Mouse (Mus musculus): ENCODE data around the gene Resp18. TPM values are rescaled to one million over a fixed set of nuclear protein-coding genes. Genes with fewer than 3 reads are reported as not detected.

Gene Resp18
- polyA plus RNA-seq, 1 experiment from 2014 or later: not detected

GRCm38 (mm10) chr1:75277195-75278188, 723 bp downstream of the Resp18 start:
- no peak for TF ChIP-seq CTCF (IDR thresholded peaks at IDR 0.05)
- ATAC-seq (no peak), DNase-seq (ENCODE audit: low read depth, low spot score) (peak; percentile 9)
- H3K27me3 ChIP-seq: peaks cover 27% of the 10 kb centered on the region
- ChIA-PET POLR2A (interaction anchor here (1.2 kb wide), 1 partner anchor 22 kb away, joined by 6 read pairs; no protein-coding TSS in a partner anchor), CTCF (no interaction called here)
- in situ Hi-C loops (cut with MboI; ENCODE audit: low pct_unique_long_range_greater_than_20kb): no loop called here

DNA sequence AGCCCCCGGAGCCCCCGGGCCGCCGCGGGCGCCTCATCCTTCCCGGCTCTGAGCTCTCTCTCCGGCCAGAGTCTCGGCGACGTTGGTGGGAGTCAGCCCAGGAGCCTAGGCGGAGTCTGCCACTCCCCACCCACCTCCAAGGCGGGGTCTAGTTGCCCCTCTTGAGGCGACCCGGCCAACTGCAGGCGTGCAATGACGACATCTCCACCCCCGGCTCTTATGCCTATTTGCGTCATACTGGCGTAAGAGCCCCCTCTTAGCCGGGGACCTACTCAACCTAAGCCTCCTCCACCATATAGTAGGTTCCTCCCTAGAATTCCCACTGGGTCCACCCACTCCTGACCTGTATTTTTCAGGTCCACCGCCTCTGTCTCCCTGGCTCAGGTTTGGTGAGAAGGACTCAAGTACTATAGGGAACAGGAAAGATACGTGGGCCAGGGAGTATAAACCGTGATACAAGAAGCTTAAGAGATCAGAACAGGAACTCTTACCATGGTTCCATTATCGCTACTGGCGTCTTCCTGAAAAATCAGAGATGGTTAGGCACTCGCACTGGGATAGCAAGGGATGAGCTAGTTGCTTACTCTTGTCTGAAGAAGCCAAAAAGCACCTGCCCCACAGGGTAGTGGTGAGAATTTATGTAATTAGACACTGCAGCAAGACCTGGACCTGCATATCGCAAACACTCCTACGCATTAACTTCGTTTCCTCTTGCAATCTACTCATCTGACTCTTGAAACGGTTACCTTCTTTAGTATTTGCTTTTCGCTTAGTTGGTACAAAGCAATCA, 13.9 kb downstream of the Resp18 start, which contains the start of gene Ptprn:
TSS of gene Ptprn (minus strand) at position 412 of the 790 bp plus-strand sequence.
- H3K27me3 ChIP-seq: peaks cover 51% of the 10 kb centered on the region
- TF ChIP-seq CTCF (IDR thresholded peaks at IDR 0.05): no peak
- ChIA-PET POLR2A (no interaction called here), CTCF (interaction anchor here (1.2 kb wide), 1 partner anchor 10 kb away, joined by 6 read pairs; no protein-coding TSS in a partner anchor)
- ATAC-seq (no peak), DNase-seq (ENCODE audit: low read depth, low spot score) (no peak)
- in situ Hi-C loops (cut with MboI; ENCODE audit: low pct_unique_long_range_greater_than_20kb): loop anchor here (10.0 kb wide), 1 partner anchor 319 kb away; no protein-coding TSS in a partner anchor

- in situ Hi-C loops (cut with MboI; ENCODE audit: low pct_unique_long_range_greater_than_20kb): loop anchor here (10.0 kb wide), 1 partner anchor 318 kb away; no protein-coding TSS in a partner anchor
- ATAC-seq: peak; percentile 44
- ChIA-PET POLR2A (no interaction called here), CTCF (no interaction called here)
- no peak for TF ChIP-seq CTCF (IDR thresholded peaks at IDR 0.05)
- DNase-seq (ENCODE audit: low read depth, low spot score): peak; percentile 42
- H3K27me3 ChIP-seq: peaks cover 42% of the 10 kb centered on the region
Observed at GRCm38 (mm10) chr1:75262969-75263951, 15.0 kb downstream of the Resp18 start.

DNA sequence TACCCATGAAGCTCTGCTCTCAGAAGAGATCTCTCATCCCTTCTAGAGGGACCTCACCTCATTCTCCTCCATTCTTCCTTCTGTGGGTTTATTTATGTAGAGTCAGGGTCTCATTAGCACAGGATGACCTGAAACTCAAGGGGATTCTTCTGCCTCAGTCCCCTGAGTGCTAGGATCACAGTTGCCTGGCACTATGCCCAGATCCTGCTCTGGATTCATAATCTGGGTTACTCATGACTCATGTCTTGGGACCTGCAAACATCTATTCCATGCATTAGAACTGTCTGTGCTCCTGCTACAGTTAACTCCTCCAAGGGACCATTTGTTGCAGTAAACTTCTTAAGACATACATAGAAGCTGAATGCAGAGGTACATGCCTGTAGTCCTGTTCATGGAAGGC, 16.9 kb downstream of the Resp18 start:
- ATAC-seq (no peak), DNase-seq (ENCODE audit: low read depth, low spot score) (no peak)
- TF ChIP-seq CTCF (IDR thresholded peaks at IDR 0.05): no peak
- CTCF ChIA-PET: no interaction called here
- in situ Hi-C loops (cut with MboI; ENCODE audit: low pct_unique_long_range_greater_than_20kb): loop anchor here (10.0 kb wide), 1 partner anchor 316 kb away; no protein-coding TSS in a partner anchor
- POLR2A ChIA-PET: no interaction called here
- peaks cover 26% of the 10 kb centered on the region for H3K27me3 ChIP-seq

- peaks cover 3% of the 10 kb centered on the region for H3K27me3 ChIP-seq
- in situ Hi-C loops (cut with MboI; ENCODE audit: low pct_unique_long_range_greater_than_20kb): loop anchor here (10.0 kb wide), 1 partner anchor 71 kb away; the partner anchor contains the start of gene Abcb6
- CTCF ChIA-PET: interaction anchor here (0.6 kb wide), 1 partner anchor 320 kb away, joined by 3 read pairs; the partner anchor contains the start of gene Cfap65
- TF ChIP-seq CTCF (IDR thresholded peaks at IDR 0.05): no peak
- POLR2A ChIA-PET: interaction anchor here (0.7 kb wide), 1 partner anchor 21 kb away, joined by 6 read pairs; no protein-coding TSS in a partner anchor
- ATAC-seq (no peak), DNase-seq (ENCODE audit: low read depth, low spot score) (no peak)
Observed at GRCm38 (mm10) chr1:75255516-75256046, 22.6 kb downstream of the Resp18 start.

GRCm38 (mm10) chr1:75254625-75255013, 23.6 kb downstream of the Resp18 start:
- TF ChIP-seq CTCF (IDR thresholded peaks at IDR 0.05): no peak
- CTCF ChIA-PET: interaction anchor here (0.7 to 1.5 kb wide), 8 partner anchors 10 to 332 kb away, joined by 3 to 6 read pairs (median 3); no protein-coding TSS in a partner anchor
- POLR2A ChIA-PET: interaction anchor here (0.9 to 1.2 kb wide), 2 partner anchors 114 to 120 kb away, joined by 3 to 5 read pairs; partner anchors contain the start of gene Slc23a3
- H3K27me3 ChIP-seq: no peaks in the 10 kb centered on the region
- no peak for DNase-seq (ENCODE audit: low read depth, low spot score)
- no peak for ATAC-seq
- in situ Hi-C loops (cut with MboI; ENCODE audit: low pct_unique_long_range_greater_than_20kb): loop anchor here (10.0 kb wide), 1 partner anchor 70 kb away; the partner anchor contains the start of gene Abcb6

GRCm38 (mm10) chr1:75253849-75254624, 24.2 kb downstream of the Resp18 start:
- TF ChIP-seq CTCF (IDR thresholded peaks at IDR 0.05): no peak

DNA sequence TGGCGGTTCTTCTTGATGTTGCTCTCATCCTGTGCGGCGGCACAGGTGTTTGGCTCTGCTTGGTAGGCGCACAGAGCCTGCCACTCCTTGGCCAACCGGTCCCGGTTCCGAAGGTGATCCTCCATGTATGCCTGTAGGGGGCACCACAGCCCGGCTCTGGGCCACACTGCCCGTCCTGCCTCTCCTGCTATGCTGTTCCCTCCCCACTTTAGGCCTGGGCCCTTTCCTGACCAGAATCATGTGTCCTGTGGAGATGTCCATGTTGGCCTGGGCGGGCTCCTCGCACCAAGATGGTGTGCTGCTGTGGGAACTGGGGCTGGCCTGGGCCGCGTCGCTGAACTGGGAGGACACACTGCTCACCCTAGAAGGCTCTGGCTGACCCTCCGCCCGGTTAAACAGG, 25.2 kb downstream of the Resp18 start:
- POLR2A ChIA-PET: no interaction called here
- H3K27me3 ChIP-seq: no peaks in the 10 kb centered on the region
- ATAC-seq (no peak), DNase-seq (ENCODE audit: low read depth, low spot score) (no peak)
- TF ChIP-seq CTCF (IDR thresholded peaks at IDR 0.05): no peak
- CTCF ChIA-PET: interaction anchor here (1.1 to 1.4 kb wide), 3 partner anchors 83 to 201 kb away, joined by 3 to 4 read pairs (median 4); partner anchors contain the start of gene Nhej1
- in situ Hi-C loops (cut with MboI; ENCODE audit: low pct_unique_long_range_greater_than_20kb): loop anchor here (10.0 kb wide), 1 partner anchor 68 kb away; the partner anchor contains the start of gene Abcb6

More at GRCm38 (mm10) chr1:75253849-75254624, 24.2 kb downstream of the Resp18 start:
- ATAC-seq (no peak), DNase-seq (ENCODE audit: low read depth, low spot score) (no peak)
- ChIA-PET POLR2A (interaction anchor here (0.9 to 1.2 kb wide), 2 partner anchors 113 to 120 kb away, joined by 3 to 5 read pairs; partner anchors contain the start of gene Slc23a3), CTCF (interaction anchor here (0.6 to 1.5 kb wide), 17 partner anchors 9 to 332 kb away, joined by 3 to 6 read pairs (median 3); partner anchors contain the start of gene Nhej1)
- in situ Hi-C loops (cut with MboI; ENCODE audit: low pct_unique_long_range_greater_than_20kb): loop anchor here (10.0 kb wide), 1 partner anchor 69 kb away; the partner anchor contains the start of gene Abcb6
- no peaks in the 10 kb centered on the region for H3K27me3 ChIP-seq

Measured in Patski (cell line).